Mouse (Mus musculus) lung, postnatal 25 days (tissue): ENCODE results near the gene Inpp4b.

Source experiments
- DNase-seq: peaks from one replicate; pipeline ENCODE4 v3.0.0; 2022; ENCODE audit warnings: low spot score

Gene Inpp4b

GRCm38 (mm10) chr8:81578951-81579350 is 236.6 kb downstream of the Inpp4b start:
- no peak for DNase-seq

DNA sequence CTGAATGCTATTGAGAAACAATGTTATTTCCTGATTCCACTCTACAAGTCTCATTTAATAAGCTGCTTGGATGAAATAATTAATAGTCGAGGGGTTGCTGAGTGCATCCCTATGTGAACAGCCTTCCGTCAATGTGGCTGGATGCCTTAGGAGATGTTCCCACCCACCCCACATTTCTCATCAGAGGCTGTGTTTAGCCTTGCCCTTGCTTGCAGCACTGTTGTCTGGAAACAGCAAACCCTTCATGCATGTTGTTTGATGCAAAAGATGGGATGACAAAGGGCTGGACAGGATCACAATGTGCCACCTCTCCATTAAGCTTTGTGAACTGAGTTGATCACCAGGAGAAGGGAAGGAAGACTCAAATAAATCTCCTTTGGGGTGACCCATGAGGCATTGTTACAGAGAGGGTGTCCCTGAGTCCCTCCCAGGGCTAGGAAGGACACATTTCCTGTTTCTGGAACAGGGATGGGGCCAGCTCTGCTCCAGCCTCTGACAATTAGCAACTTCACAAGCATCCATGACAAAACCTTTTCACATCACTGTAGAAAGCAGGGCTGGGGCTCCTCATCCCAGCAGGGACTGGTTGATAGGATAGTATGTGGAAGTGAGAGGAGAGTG is 239.6 kb downstream of the Inpp4b start:
- peak; percentile 67 for DNase-seq

GRCm38 (mm10) chr8:81582906-81583305 is 240.6 kb downstream of the Inpp4b start:
- no peak for DNase-seq

GRCm38 (mm10) chr8:81586783-81587182 is 244.4 kb downstream of the Inpp4b start:
- DNase-seq, result no peak

DNA sequence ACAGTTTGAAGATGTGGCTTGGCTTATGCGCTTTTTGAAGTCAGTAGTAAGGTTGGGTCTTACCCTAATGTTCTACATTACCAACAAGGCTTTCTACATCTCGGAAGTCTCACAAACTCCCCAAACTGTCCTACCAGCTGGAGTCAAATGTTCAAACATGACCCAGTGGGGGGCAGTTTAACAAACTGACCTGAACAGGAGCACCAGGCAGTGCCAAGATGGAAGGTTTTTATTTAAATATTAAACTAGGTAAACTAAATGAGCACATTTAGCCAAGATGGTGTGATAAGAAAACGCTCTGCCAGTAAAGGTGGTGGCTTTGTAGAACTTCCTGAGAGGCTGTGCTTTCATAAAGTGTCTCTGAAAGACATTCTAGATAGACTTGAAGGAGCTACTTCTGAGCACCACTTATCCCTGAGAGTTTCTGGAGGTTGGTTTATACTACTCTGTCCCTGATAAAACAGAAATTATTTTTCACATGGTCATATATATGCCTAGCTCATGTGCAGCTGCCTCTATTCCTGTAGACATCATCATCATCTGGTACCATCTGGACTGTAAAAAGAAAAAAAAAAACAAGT is 251.9 kb downstream of the Inpp4b start:
- DNase-seq, result peak; percentile 39

DNA sequence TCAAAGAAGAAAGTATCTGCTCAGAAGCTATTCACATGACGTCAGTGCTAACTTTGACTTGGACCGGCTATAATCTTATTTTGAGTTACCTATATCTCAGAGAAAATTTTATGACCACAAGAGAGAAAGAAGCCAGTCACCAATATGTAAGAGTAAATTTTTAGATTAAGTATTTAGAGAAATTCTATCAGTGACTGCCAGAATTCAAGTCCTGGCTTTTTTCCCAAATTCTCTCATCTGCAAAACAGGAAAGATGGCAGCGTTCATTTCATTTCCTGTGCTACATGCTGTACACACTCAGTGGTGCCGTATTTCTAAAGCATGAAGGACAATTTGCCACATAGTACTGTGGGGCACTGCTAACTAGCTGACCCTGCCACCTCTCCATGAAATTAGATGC is 256.9 kb downstream of the Inpp4b start:
- no peak for DNase-seq

DNA sequence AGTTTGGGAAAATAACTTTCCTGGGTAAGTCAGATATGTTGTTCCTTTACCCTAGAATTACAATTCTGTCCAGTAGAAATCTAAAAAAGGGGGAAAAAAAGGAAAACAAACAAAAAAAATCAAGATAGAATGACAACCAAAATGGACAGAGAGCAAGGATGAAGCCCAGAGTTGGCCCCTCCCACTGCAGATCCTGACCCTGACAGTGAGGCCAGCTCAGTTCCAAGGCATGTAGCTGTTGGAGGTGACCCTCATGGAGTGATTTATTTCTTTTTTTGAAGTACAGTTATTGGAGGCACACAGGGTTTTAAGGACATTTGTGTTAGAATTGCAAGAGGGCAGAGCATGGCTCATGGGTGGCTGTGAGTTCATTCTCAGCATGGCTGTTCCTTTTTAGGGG is 258.8 kb downstream of the Inpp4b start:
- DNase-seq, result no peak

GRCm38 (mm10) chr8:81608082-81608481 is 265.7 kb downstream of the Inpp4b start:
- DNase-seq, result peak; percentile 16

DNA sequence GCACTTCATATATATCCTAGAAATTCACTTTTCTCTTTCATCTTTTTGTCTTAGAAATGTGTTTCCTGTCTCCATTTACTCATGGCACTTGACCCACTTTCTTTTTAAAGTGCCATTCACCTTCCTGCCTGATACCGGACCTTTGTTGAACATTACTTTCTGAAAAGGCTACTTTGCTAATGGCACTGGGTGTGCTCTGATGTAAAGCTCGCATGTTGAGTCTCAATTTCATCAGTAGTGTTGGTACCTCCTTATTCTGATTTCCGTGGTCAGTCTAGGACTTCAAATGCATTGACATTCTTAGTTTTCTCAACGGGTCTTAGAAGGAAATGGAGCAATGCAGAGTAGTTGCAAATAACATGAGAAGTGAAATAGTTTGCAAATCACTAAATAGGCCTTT is 266.7 kb downstream of the Inpp4b start:
- peak; percentile 17 for DNase-seq

DNA sequence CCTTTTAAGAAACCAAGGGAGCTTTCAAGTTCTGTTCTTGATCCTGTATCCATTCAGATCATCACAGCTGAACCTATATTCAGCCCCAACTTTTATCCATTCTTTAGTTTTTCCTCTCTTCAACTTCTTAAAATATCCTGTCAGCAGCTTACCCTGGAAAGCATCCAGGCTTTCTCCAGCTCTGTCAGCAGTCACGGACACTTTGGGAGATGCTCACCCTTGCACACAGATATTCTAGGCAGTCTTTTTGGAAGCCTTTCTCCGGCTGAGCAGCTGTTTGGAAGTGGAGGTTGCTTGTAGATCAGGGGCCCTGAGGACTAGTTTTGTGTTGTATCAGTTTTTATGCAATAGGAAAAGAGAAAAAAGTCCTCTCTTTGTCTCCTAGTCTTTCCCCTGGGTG is 270.3 kb downstream of the Inpp4b start:
- DNase-seq, result no peak

- DNase-seq, result no peak
These were observed 271.8 kb downstream of the Inpp4b start for GRCm38 (mm10) chr8:81614135-81614534.

DNA sequence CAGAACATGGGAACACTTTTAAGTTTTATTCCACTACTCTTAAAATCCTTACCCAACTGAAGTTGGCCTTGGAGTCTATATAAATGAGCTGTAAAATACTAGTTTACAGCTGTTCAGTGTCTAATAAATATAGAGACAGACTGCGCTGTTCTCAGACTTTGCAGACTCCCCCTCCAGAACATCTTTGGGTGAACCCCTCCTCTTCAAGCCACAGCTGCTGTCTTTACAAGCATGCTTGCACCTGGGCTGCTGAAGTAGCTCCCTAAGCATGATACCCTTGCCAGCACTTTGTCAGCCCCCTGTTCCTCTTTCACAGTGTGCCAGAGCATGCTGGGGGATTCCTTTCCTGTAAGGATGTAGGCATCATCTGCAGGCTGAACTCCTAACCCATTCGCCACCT is 272.2 kb downstream of the Inpp4b start:
- DNase-seq, result no peak

GRCm38 (mm10) chr8:81615552-81615951 is 273.2 kb downstream of the Inpp4b start:
- no peak for DNase-seq

DNA sequence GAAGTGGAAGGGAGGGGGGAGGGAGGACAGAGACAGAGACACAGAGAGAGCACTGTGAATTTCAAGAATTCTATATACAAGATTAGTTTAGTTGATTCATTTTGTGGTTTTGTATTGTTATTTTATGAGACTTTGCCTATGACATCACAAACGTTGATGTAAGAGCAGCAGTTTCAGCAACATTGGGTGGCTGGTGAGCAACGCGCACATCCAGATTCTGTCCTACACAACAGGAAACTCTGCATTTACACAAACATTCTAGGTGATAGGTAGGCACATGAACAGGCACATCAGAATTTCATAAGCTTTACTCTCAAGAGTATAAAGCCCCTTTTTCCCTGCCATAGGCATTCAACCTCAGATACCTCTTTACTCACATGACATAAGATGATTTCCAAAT is 276.6 kb downstream of the Inpp4b start:
- no peak for DNase-seq

DNA sequence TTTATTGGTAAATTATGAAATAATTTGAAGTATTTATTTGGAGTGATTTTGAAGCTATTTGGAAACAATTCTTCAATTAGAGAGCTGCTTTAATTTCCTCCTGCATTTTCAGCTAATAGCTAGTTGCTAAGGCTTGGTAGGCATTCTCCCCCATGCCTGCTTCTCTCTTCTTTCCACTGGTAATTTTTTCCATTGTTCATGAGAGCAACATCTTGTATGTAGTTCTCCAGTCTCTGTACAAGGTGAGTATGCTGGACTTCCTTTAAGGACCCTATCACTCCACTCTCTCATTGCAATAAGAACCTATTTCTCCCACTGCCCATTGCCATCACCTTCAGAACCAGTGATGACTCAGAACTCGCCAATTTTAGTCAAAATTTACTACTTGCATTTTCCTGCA is 292.7 kb downstream of the Inpp4b start:
- no peak for DNase-seq

- peak; percentile 5 for DNase-seq
These were observed 293.7 kb downstream of the Inpp4b start for GRCm38 (mm10) chr8:81635912-81636583.

DNA sequence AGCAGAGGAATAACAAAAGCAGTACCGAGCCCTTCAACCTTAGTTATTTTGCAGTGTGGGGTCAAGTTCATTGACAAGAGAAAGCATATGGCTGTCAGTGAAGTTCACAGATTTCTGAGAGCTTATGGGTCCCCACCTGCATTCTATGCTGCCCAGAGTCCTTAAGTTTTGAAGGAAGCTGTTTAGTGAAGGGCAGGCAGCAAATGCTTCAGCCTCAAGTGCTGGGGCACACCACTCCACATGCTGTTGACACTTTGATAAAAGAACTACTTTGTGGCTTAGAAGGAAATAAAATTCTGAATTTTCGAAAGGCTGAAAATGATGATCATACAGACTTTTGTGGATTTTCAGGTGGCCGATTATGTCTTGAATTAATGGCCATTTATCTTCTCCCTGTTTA is 296.1 kb downstream of the Inpp4b start:
- peak; percentile 13 for DNase-seq

DNA sequence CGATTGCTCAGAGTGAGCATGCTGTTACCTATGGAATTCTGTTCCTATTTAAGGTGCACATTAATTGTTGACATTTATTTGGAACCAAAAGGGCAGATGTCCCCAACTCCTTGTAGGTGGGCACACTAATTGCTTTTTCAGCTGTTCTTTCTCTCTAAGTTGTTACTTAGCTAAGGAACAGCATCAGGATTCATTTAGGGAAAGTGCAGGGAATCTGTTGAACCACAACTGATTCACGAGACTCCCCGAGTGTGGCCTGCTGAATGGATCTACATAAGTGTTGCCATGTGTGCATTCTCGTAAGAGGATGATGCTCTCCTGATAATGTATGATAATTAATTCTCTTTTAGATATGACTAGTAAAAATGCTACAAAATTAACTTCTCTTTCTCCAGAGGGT is 297.5 kb downstream of the Inpp4b start:
- DNase-seq, result no peak

DNA sequence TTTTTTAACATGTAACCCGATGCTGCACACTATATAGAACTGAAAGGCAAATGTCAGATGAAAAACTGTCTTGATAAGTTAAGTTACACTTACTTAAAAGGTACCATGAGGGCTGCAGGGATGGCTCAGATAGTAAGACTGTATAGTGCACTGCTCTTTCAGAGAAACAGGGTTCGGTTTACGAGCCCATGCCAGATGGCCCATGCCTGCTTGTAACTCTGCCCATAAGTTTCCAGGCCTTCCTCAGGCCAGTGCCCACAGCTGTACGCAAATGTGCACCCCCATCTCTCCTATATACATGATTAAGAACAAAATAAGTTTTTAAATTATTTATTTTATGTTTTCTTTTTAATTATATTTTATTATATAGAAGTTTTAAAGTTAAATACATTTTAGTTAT is 300.7 kb downstream of the Inpp4b start:
- no peak for DNase-seq

GRCm38 (mm10) chr8:81692167-81692566 is 349.8 kb downstream of the Inpp4b start:
- DNase-seq, result no peak

- DNase-seq, result no peak
These were observed 352.5 kb downstream of the Inpp4b start for GRCm38 (mm10) chr8:81694893-81695292.

- DNase-seq, result peak; percentile 7
These were observed 359.7 kb downstream of the Inpp4b start for GRCm38 (mm10) chr8:81702038-81702437.

DNA sequence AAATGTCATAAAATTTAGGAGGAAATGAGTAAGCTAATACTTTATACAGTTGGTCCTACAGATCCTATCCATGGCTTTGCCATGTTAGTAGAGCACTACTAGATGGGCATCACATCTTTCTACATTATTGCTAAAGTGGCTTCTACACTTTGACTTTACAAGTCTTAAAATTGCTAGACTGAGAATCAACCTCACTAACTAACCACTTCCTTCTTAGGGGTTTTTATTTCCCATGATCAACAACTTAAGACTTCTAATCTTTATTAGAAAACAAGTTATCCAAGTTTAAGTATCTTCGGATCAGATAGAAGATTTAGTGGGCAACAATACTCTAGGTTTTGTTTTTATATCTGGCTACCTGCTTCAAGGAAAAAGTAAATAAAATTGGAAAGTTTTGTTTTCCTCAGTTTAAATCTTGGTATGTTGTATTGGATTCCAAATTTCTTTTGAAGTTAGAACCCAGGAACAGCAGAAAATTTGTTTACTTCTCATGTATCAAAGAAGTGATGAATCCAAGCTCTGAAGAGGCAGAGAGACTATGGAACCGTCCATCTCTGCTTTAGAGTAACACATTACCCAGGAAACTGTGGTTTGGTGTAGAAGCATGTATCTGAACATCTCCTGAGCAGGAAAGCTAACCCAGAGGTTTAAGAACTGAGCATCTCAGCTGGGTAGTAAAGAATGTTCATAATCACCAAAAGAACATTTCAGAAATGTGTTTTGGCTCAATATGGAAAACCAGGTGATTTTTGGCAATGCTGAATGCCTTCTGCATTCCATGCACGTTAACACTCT is 361.4 kb downstream of the Inpp4b start:
- no peak for DNase-seq
